Mouse (Mus musculus): ENCODE data around the gene Sfxn1. TPM values are rescaled to one million over a fixed set of nuclear protein-coding genes. Genes with fewer than 3 reads are reported as not detected.

Gene Sfxn1
- total RNA-seq (2021): 1 to 10 TPM; 1.6 to 2.6 TPM
- long read RNA-seq, experiment 1, transcript Sfxn1-201 (11 exons, 2,783 nt): major isoform, 9 of 12 reads
- long read RNA-seq, experiment 1, partial matches to known transcripts: 2 of 12 reads
- long read RNA-seq, experiment 1, other reads (novel, unspliced or antisense): 1 of 12 reads
- long read RNA-seq, experiment 2, partial matches to known transcripts: 0 of 2 reads
- long read RNA-seq, experiment 2, other reads (novel, unspliced or antisense): 0 of 2 reads

- peak; percentile 77 for DNase-seq
- Histone ChIP-seq H3K4me3 (peak within 1 kb of the TSS; percentile 90), H3K27ac (peak within 1 kb of the TSS; percentile 85)
- intact Hi-C loops (cut with DNase I): no loop called here
- TF ChIP-seq CTCF (IDR thresholded peaks at IDR 0.05): no peak
Observed at GRCm38 (mm10) chr13:54071606-54072331, at the start of gene Sfxn1. Gene Sfxn1 (plus strand): TSS chr13:54071869.

GRCm38 (mm10) chr13:54023311-54023710 lies 48.4 kb upstream of the Sfxn1 start:
- intact Hi-C loops (cut with DNase I): no loop called here
- TF ChIP-seq CTCF (IDR thresholded peaks at IDR 0.05): no peak
- Histone ChIP-seq H3K4me3 (no peak overlapping the region), H3K27ac (no peak overlapping the region)
- no peak for DNase-seq

GRCm38 (mm10) chr13:54027079-54027478 lies 44.6 kb upstream of the Sfxn1 start:
- DNase-seq: no peak
- Histone ChIP-seq H3K27ac (no peak overlapping the region), H3K4me3 (no peak overlapping the region)
- TF ChIP-seq CTCF (IDR thresholded peaks at IDR 0.05): no peak
- intact Hi-C loops (cut with DNase I): no loop called here

DNA sequence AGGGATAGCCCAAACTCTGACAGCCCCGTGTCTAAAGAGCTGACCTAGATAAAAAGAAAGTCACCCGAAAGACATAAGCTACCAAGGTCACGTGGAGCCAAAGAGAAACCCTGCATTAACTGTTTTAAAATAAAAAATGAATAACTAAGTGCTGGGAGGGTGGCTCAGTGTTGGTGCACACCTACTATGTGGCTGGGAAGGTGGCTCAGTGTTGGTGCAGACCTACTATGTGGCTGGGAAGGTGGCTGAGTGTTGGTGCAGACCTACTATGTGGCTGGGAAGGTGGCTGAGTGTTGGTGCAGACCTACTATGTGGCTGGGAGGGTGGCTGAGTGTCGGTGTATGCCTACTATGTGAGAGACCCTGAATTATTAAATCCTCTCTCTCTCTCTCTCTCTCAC lies 38.0 kb upstream of the Sfxn1 start:
- no peak for TF ChIP-seq CTCF (IDR thresholded peaks at IDR 0.05)
- DNase-seq: no peak

GRCm38 (mm10) chr13:54035541-54035940 lies 36.1 kb upstream of the Sfxn1 start:
- Histone ChIP-seq H3K27ac (no peak overlapping the region), H3K4me3 (no peak overlapping the region)
- peak; percentile 48 for TF ChIP-seq CTCF (IDR thresholded peaks at IDR 0.05)
- DNase-seq: no peak
- intact Hi-C loops (cut with DNase I): no loop called here

More for the DNA sequence above, 38.0 kb upstream of the Sfxn1 start:
- H3K27ac ChIP-seq: no peak overlapping the region
- intact Hi-C loops (cut with DNase I): no loop called here
- no peak overlapping the region for H3K4me3 ChIP-seq

DNA sequence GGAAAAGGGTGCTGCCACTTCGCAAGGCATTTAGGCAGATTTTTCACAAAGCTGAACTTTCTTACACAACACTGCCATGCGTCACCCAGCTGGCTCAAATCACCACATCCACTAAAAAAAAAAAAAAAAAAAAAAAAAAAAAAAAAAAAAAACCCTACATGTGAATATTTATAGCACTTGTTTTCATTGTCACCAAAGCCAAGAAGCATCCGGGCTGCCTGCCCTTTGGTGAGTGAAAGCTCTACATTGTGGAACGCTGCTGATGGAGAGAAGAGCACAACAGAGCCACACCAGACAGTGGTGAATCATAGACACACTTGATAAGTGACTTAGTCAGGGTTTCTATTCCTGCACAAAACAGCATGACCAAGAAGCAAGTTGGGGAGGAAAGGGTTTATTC lies 33.7 kb upstream of the Sfxn1 start:
- no peak for DNase-seq
- intact Hi-C loops (cut with DNase I): no loop called here
- no peak overlapping the region for H3K4me3 ChIP-seq
- no peak overlapping the region for H3K27ac ChIP-seq
- TF ChIP-seq CTCF (IDR thresholded peaks at IDR 0.05): no peak

- no peak for DNase-seq
- intact Hi-C loops (cut with DNase I): no loop called here
- Histone ChIP-seq H3K4me3 (no peak overlapping the region), H3K27ac (no peak overlapping the region)
- TF ChIP-seq CTCF (IDR thresholded peaks at IDR 0.05): no peak
Observed at GRCm38 (mm10) chr13:54040256-54040655, 31.4 kb upstream of the Sfxn1 start.

GRCm38 (mm10) chr13:54048679-54049352 lies 22.9 kb upstream of the Sfxn1 start:
- DNase-seq: no peak
- no peak for TF ChIP-seq CTCF (IDR thresholded peaks at IDR 0.05)
- intact Hi-C loops (cut with DNase I): no loop called here
- Histone ChIP-seq H3K4me3 (no peak overlapping the region), H3K27ac (no peak overlapping the region)

- Histone ChIP-seq H3K27ac (no peak overlapping the region), H3K4me3 (no peak overlapping the region)
- intact Hi-C loops (cut with DNase I): loop anchor here (5.0 kb wide), 1 partner anchor 269 kb away; no protein-coding TSS in a partner anchor
- no peak for TF ChIP-seq CTCF (IDR thresholded peaks at IDR 0.05)
- no peak for DNase-seq
Observed at GRCm38 (mm10) chr13:54051641-54052040, 20.0 kb upstream of the Sfxn1 start.

- no peak for DNase-seq
- intact Hi-C loops (cut with DNase I): loop anchor here (5.0 kb wide), 1 partner anchor 273 kb away; no protein-coding TSS in a partner anchor
- H3K4me3 ChIP-seq: peak overlapping the region; percentile 69
- TF ChIP-seq CTCF (IDR thresholded peaks at IDR 0.05): no peak
- peak overlapping the region; percentile 35; the same call in 1 of the 2 replicates for H3K27ac ChIP-seq
Observed at GRCm38 (mm10) chr13:54054962-54055361, 16.7 kb upstream of the Sfxn1 start.

DNA sequence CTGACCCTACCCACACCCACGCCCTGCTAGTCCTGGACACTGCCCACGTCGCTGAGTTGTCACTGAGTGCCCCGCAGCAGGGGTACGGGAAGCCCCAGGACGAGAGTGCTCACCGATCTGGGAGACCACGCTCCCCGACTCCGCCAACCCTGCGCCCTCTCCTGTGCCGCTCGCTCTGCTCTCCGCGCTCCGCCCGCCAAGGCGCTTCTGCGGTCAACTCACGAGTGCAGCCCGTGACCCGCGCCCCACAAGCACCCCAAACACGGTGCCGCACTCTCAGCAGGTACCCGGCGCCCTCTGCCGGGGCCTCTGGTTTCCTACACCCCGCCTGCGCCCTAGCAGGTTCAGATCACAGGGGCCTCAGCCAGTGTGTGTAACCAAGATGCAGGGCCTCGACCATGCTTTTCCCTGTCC lies 16.2 kb upstream of the Sfxn1 start, which contains the start of gene Drd1:
Gene Drd1, minus strand, starts transcription at position 258 of the 414 bp plus-strand sequence.
- peak; percentile 77 for TF ChIP-seq CTCF (IDR thresholded peaks at IDR 0.05)
- DNase-seq: peak; percentile 72
- intact Hi-C loops (cut with DNase I): no loop called here
- Histone ChIP-seq H3K4me3 (peak within 1 kb of the TSS; percentile 69), H3K27ac (peak within 1 kb of the TSS; percentile 35; the same call in 1 of the 2 replicates)

GRCm38 (mm10) chr13:54062068-54062467 lies 9.6 kb upstream of the Sfxn1 start:
- intact Hi-C loops (cut with DNase I): no loop called here
- Histone ChIP-seq H3K4me3 (no peak overlapping the region), H3K27ac (no peak overlapping the region)
- TF ChIP-seq CTCF (IDR thresholded peaks at IDR 0.05): no peak
- DNase-seq: no peak

DNA sequence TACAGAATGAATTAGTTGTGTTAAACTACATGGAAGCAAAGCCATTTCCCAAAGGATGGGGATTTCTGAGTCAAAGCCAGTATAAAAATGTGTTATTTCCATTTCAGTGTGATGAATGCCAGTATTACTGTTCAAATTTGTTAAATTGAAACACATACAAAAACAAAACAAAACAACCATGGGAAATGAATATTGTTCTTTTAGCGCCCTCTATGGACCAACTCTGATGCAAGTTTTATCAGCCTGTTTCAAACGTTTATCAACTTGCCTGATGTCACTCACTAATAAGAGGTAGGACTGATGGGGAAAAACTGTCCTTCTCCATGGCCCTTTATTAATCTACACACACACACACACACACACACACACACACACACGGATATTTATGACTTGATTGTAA lies 8.4 kb upstream of the Sfxn1 start:
- Histone ChIP-seq H3K4me3 (no peak overlapping the region), H3K27ac (no peak overlapping the region)
- DNase-seq: no peak
- intact Hi-C loops (cut with DNase I): no loop called here
- TF ChIP-seq CTCF (IDR thresholded peaks at IDR 0.05): peak; percentile 60
